10 mouse cellular contexts compared by ENCODE assay signal in genomic region chr19:59451441-59451951, GRCm38 (mm10). TPM values are rescaled to one million over a fixed set of nuclear protein-coding genes. Genes with fewer than 3 reads are reported as not detected.
DNase-seq lines count a peak whose midpoint lies in the region; ATAC-seq and TF ChIP-seq lines count a peak whose summit lies in the region.
"Had no signal": no experiment of that assay in that cellular context is flagged by ENCODE, and none has a peak within 500 bp of the region (broad histone marks: within the 10 kb centered on the region; RNA-seq: fewer than 3 reads in every experiment).

No protein-coding gene starts in this region.

- no peaks in the 10 kb centered on the region for H3K36me3 ChIP-seq in embryonic facial prominence, embryonic 15.5 days
- H3K36me3 ChIP-seq in hindbrain, embryonic 16.5 days (ENCODE audit: control insufficient read depth, insufficient read depth, low read length): no peaks in the 10 kb centered on the region
- H3K36me3 ChIP-seq in neural tube, embryonic 13.5 days: no peaks in the 10 kb centered on the region

- no peaks in the 10 kb centered on the region for H3K9me3 ChIP-seq in embryonic facial prominence, embryonic 15.5 days (replicated peaks)
- no peaks in the 10 kb centered on the region for H3K9me3 ChIP-seq in hindbrain, embryonic 16.5 days (ENCODE audit: control insufficient read depth, low read length)
- no peaks in the 10 kb centered on the region for H3K9me3 ChIP-seq in neural tube, embryonic 13.5 days

- 0 out of 2 replicates have a peak, but pooled peaks have one; percentile 21 for ATAC-seq in embryonic facial prominence, embryonic 15.5 days (ENCODE audit: insufficient number of reproducible peaks, low FRiP score, low TSS enrichment, low read depth)
- no peak for ATAC-seq in hindbrain, embryonic 16.5 days
- no peak for ATAC-seq in neural tube, embryonic 13.5 days (ENCODE audit: low read depth)

- H3K9ac ChIP-seq in embryonic facial prominence, embryonic 15.5 days: no peak overlapping the region; the same call in 1 of the 2 replicates
- no peak overlapping the region for H3K9ac ChIP-seq in hindbrain, embryonic 16.5 days (ENCODE audit: low read depth, low read length)
- H3K9ac ChIP-seq in neural tube, embryonic 13.5 days: no peak overlapping the region

- no peak overlapping the region for H3K27ac ChIP-seq in left cerebral cortex, adult 2 months
- H3K27ac ChIP-seq in embryonic facial prominence, embryonic 15.5 days (replicated peaks): no peak overlapping the region
- no peak overlapping the region for H3K27ac ChIP-seq in hindbrain, embryonic 16.5 days (ENCODE audit: low read depth, low read length)
- no peak overlapping the region for H3K27ac ChIP-seq in neural tube, embryonic 13.5 days (replicated peaks)
- H3K27ac ChIP-seq: gastrocnemius, adult 2 months had no signal

- no peak for TF ChIP-seq CTCF in left cerebral cortex, adult 2 months (IDR thresholded peaks at IDR 0.05)

- H3K4me3 ChIP-seq in left cerebral cortex, adult 2 months: peak overlapping the region; percentile 21; the same call in 1 of the 2 replicates
- peak overlapping the region; percentile 30 for H3K4me3 ChIP-seq in embryonic facial prominence, embryonic 15.5 days (replicated peaks)
- H3K4me3 ChIP-seq in hindbrain, embryonic 16.5 days (ENCODE audit: low read length): peak overlapping the region; percentile 3; the same call in 1 of the 2 replicates
- 0 out of 2 replicates have a peak overlapping the region, but pooled peaks have one; percentile 5 for H3K4me3 ChIP-seq in neural tube, embryonic 13.5 days
- H3K4me3 ChIP-seq: gastrocnemius, adult 2 months had no signal

- DNase-seq in left cerebral cortex, adult 2 months (ENCODE audit: extremely low spot score in 1 of 2, low spot score in 2 of 2): no peak
- no peak for DNase-seq in left cerebral cortex, postnatal 25 days (ENCODE audit: low spot score in 2 of 2)
- DNase-seq in spleen, postnatal 14 days (ENCODE audit: low spot score in 2 of 2): no peak
- no peak for DNase-seq in gastrocnemius, adult 8-10 months (ENCODE audit: low spot score in 2 of 2)
- DNase-seq in left cerebral cortex, postnatal 36 days (ENCODE audit: low spot score in 2 of 2): no peak
- DNase-seq: gastrocnemius, adult 2 months; liver had no signal

- H3K4me1 ChIP-seq in embryonic facial prominence, embryonic 15.5 days: peaks cover 30% of the 10 kb centered on the region
- H3K4me1 ChIP-seq in hindbrain, embryonic 16.5 days (ENCODE audit: control insufficient read depth, insufficient read depth, low read depth, low read length): peaks cover 9% of the 10 kb centered on the region
- peaks cover 13% of the 10 kb centered on the region for H3K4me1 ChIP-seq in neural tube, embryonic 13.5 days (replicated peaks)

- WGBS in embryonic facial prominence, embryonic 15.5 days: 2% methylated on average over 31 of the region's 31 CpGs
- WGBS in hindbrain, embryonic 16.5 days: under 1% methylated on average over 31 of the region's 31 CpGs
- WGBS in neural tube, embryonic 13.5 days: 1% methylated on average over 31 of the region's 31 CpGs

- H3K27me3 ChIP-seq in embryonic facial prominence, embryonic 15.5 days: peaks cover 87% of the 10 kb centered on the region
- peaks cover 74% of the 10 kb centered on the region for H3K27me3 ChIP-seq in hindbrain, embryonic 16.5 days (replicated peaks; ENCODE audit: control insufficient read depth, insufficient read depth, low read length)
- peaks cover 98% of the 10 kb centered on the region for H3K27me3 ChIP-seq in neural tube, embryonic 13.5 days

- H3K4me2 ChIP-seq in embryonic facial prominence, embryonic 15.5 days (replicated peaks): peak overlapping the region; percentile 45
- H3K4me2 ChIP-seq in hindbrain, embryonic 16.5 days (ENCODE audit: low read length): peak overlapping the region; percentile 36
- peak overlapping the region; percentile 30 for H3K4me2 ChIP-seq in neural tube, embryonic 13.5 days

- intact Hi-C loops in left cerebral cortex, adult 2 months (cut with DNase I): loop anchor here (5.0 kb wide), 1 partner anchor 291 kb away; no protein-coding TSS in a partner anchor
- intact Hi-C loops in left cerebral cortex, postnatal 25 days (cut with DNase I): no loop called here
- intact Hi-C loops in left cerebral cortex, postnatal 36 days (cut with DNase I): no loop called here

RNA-seq across cellular contexts. Expression of gene Emx2, which starts 6.7 kb away (rescaled TPM):
- total RNA-seq in left cerebral cortex, adult 2 months (2021): 10 to 100 TPM; 14.5 to 15.6 TPM
- 10 to 100 TPM; 16.1 to 19.2 TPM for total RNA-seq in left cerebral cortex, postnatal 25 days (2021)
- 15.6 and 18.2 TPM in 2 replicates for polyA plus RNA-seq in embryonic facial prominence, embryonic 15.5 days (2015; fragmentation: Nextera tagmentation; extraction: Ambion mirVana)
- polyA plus RNA-seq in hindbrain, embryonic 16.5 days (2015; fragmentation: Nextera tagmentation; extraction: Ambion mirVana): 0.95 TPM in 1 of 2 replicates, not detected in the other
- 0.32 TPM in 1 of 2 replicates, not detected in the other for polyA plus RNA-seq in neural tube, embryonic 13.5 days (2015; fragmentation: Nextera tagmentation; extraction: Ambion mirVana)
- under 1 TPM; 0.38 to 0.97 (median 0.50) TPM for total RNA-seq in gastrocnemius, adult 8-10 months (2022)
- total RNA-seq in left cerebral cortex, postnatal 36 days (2021): 10 to 100 TPM; 12.5 to 21.3 TPM

Comparison
In these comparisons a context has a peak if more than half of its experiments do, and no peak if none do; other contexts are left out.
1. RNA of gene Emx2, which starts 6.7 kb away (total RNA-seq): 12.5 to 21.3 TPM in left cerebral cortex, postnatal 36 days, 16.1 to 19.2 TPM in left cerebral cortex, postnatal 25 days and 14.5 to 15.6 TPM in left cerebral cortex, adult 2 months; 0.38 to 0.97 TPM in gastrocnemius, adult 8-10 months; every median in the first group is over 4 times any median in the second.
2. Peak in every context shown above with its lines, with median percentiles within 50 percentile points of each other: H3K4me3 ChIP-seq and H3K4me2 ChIP-seq.